Mouse (Mus musculus) lung, postnatal 0 days (tissue): ENCODE measurements around the gene Htatip2. TPM values are rescaled to one million over a fixed set of nuclear protein-coding genes. Genes with fewer than 3 reads are reported as not detected.

ENCODE experiments used
- ATAC-seq: fragments of 200-750 bp; cut with Nextera tagmentation; 2 replicates; pipeline ENCODE4 v1.8.0; 2017; ENCODE audit warnings: moderate library complexity
- DNase-seq: peaks from one replicate; pipeline ENCODE4 v3.0.0-alpha.2; 2016; ENCODE audit warnings: low spot score
- H3K27ac ChIP-seq: fragments of 300-500 bp; sonication (generic); 2 replicates; pipeline ENCODE4 v1.5.1; 2014; ENCODE audit warnings: antibody characterized with exemption, mild to moderate bottlenecking, low read length, mixed read lengths
- H3K27me3 ChIP-seq: fragments of 300-500 bp; sonication (generic); replicated peaks from 2 replicates; pipeline ENCODE4 v1.6.1; 2014; ENCODE audit warnings: low read length, mixed read lengths; ENCODE audit not compliant: insufficient read depth
- H3K36me3 ChIP-seq: fragments of 300-500 bp; sonication (generic); 2 replicates; pipeline ENCODE4 v1.6.1; 2014; ENCODE audit warnings: low read length, mixed read lengths; ENCODE audit not compliant: insufficient read depth
- H3K4me1 ChIP-seq: fragments of 300-500 bp; sonication (generic); 2 replicates; pipeline ENCODE4 v1.6.1; 2014; ENCODE audit warnings: antibody characterized with exemption, low read depth, low read length, mixed read lengths; ENCODE audit not compliant: insufficient read depth
- H3K4me2 ChIP-seq: fragments of 300-500 bp; sonication (generic); replicated peaks from 2 replicates; pipeline ENCODE4 v1.6.1; 2014; ENCODE audit warnings: low read depth, mild to moderate bottlenecking, low read length, moderate library complexity, mixed read lengths
- H3K4me3 ChIP-seq: fragments of 300-500 bp; sonication (generic); 2 replicates; pipeline ENCODE4 v1.5.1; 2014; ENCODE audit warnings: low read depth, low read length
- H3K9ac ChIP-seq: fragments of 300-500 bp; sonication (generic); replicated peaks from 2 replicates; pipeline ENCODE4 v1.6.1; 2014; ENCODE audit warnings: low read depth, mild to moderate bottlenecking
- H3K9me3 ChIP-seq: fragments of 300-500 bp; sonication (generic); 2 replicates; pipeline ENCODE4 v1.6.1; 2016; ENCODE audit warnings: low read length, mixed read lengths
- CTCF ChIP-seq: IDR thresholded peaks from 2 replicates; pipeline ENCODE4 v1.5.1; 2016; ENCODE audit warnings: antibody characterized with exemption, mild to moderate bottlenecking
- EP300 ChIP-seq: IDR thresholded peaks from 2 replicates; pipeline ENCODE4 v1.6.1; 2016; ENCODE audit warnings: antibody characterized with exemption, mild to moderate bottlenecking, control low read depth
- WGBS: fragments of 180-500 bp; shearing (Covaris S2); extraction: QIAGEN DNeasy Blood & Tissue Kit; methylation state at CpG from one replicate; pipeline ENCODE4 v1.1.7; 2014; 5-methylcytosine and 5-hydroxymethylcytosine counted together
- polyA plus RNA-seq: library from polyadenylated mRNA; unstranded; fragments of >200 nt; fragmentation: Nextera tagmentation; extraction: Ambion mirVana; gene quantifications from 2 replicates; pipeline ENCODE4 v1.2.1, GENCODE M21; 2015

Gene Htatip2
- polyA plus RNA-seq, 1 experiment from 2014 or later, result 17.7 TPM

GRCm38 (mm10) chr7:49803511-49803910 lies 44.6 kb downstream of the Htatip2 start:
- ATAC-seq, result no peak
- Histone ChIP-seq H3K27ac (no peak overlapping the region), H3K4me2 (no peak overlapping the region), H3K4me1 (no peaks in the 10 kb centered on the region), H3K9me3 (no peaks in the 10 kb centered on the region), H3K27me3 (no peaks in the 10 kb centered on the region), H3K36me3 (peaks cover 9% of the 10 kb centered on the region; the same call in 1 of the 2 replicates), H3K4me3 (no peak overlapping the region), H3K9ac (no peak overlapping the region)
- DNase-seq, result no peak
- TF ChIP-seq CTCF, result no peak
- no peak for TF ChIP-seq EP300
- 89% methylated on average over 6 of the region's 6 CpGs for WGBS

GRCm38 (mm10) chr7:49804638-49805165 lies 45.8 kb downstream of the Htatip2 start:
- Histone ChIP-seq H3K27ac (no peak overlapping the region), H3K27me3 (no peaks in the 10 kb centered on the region), H3K9ac (no peak overlapping the region), H3K9me3 (no peaks in the 10 kb centered on the region), H3K36me3 (0 out of 2 replicates have a peak, but pooled peaks cover 3% of the 10 kb centered on the region), H3K4me3 (no peak overlapping the region), H3K4me1 (no peaks in the 10 kb centered on the region), H3K4me2 (no peak overlapping the region)
- no peak for DNase-seq
- 58% methylated on average over 5 of the region's 5 CpGs for WGBS
- TF ChIP-seq EP300 (no peak), CTCF (no peak)
- ATAC-seq, result no peak

GRCm38 (mm10) chr7:49805618-49806017 lies 46.7 kb downstream of the Htatip2 start:
- H3K9me3 ChIP-seq, result no peaks in the 10 kb centered on the region
- TF ChIP-seq CTCF (no peak), EP300 (no peak)
- no peak for DNase-seq
- no peak overlapping the region for H3K27ac ChIP-seq
- H3K36me3 ChIP-seq, result 0 out of 2 replicates have a peak, but pooled peaks cover 3% of the 10 kb centered on the region
- no peaks in the 10 kb centered on the region for H3K27me3 ChIP-seq
- no peak overlapping the region for H3K4me2 ChIP-seq
- no peak for ATAC-seq
- H3K4me1 ChIP-seq, result no peaks in the 10 kb centered on the region
- no peak overlapping the region for H3K9ac ChIP-seq
- WGBS, result 52% methylated on average over 3 of the region's 3 CpGs
- H3K4me3 ChIP-seq, result no peak overlapping the region

- no peak overlapping the region for H3K4me2 ChIP-seq
- no peak overlapping the region for H3K27ac ChIP-seq
- H3K9ac ChIP-seq, result no peak overlapping the region
- H3K4me1 ChIP-seq, result no peaks in the 10 kb centered on the region
- no peak for TF ChIP-seq CTCF
- no peak for TF ChIP-seq EP300
- ATAC-seq (no peak), DNase-seq (no peak)
- H3K9me3 ChIP-seq, result no peaks in the 10 kb centered on the region
- H3K36me3 ChIP-seq, result 0 out of 2 replicates have a peak, but pooled peaks cover 3% of the 10 kb centered on the region
- no peak overlapping the region for H3K4me3 ChIP-seq
- 65% methylated on average over 9 of the region's 9 CpGs for WGBS
- no peaks in the 10 kb centered on the region for H3K27me3 ChIP-seq
These were observed 48.3 kb downstream of the Htatip2 start for GRCm38 (mm10) chr7:49807093-49807682.

- TF ChIP-seq EP300, result no peak
- Histone ChIP-seq H3K9me3 (no peaks in the 10 kb centered on the region), H3K9ac (no peak overlapping the region), H3K27ac (no peak overlapping the region), H3K4me2 (no peak overlapping the region), H3K36me3 (0 out of 2 replicates have a peak, but pooled peaks cover 1% of the 10 kb centered on the region), H3K4me3 (no peak overlapping the region), H3K4me1 (no peaks in the 10 kb centered on the region), H3K27me3 (no peaks in the 10 kb centered on the region)
- 91% methylated on average over 17 of the region's 17 CpGs for WGBS
- no peak for ATAC-seq
- no peak for DNase-seq
These were observed 49.1 kb downstream of the Htatip2 start for GRCm38 (mm10) chr7:49807846-49808622.

GRCm38 (mm10) chr7:49809100-49809499 lies 50.2 kb downstream of the Htatip2 start:
- WGBS, result 82% methylated on average over 6 of the region's 6 CpGs
- no peak for TF ChIP-seq EP300
- no peak for TF ChIP-seq CTCF
- Histone ChIP-seq H3K4me1 (no peaks in the 10 kb centered on the region), H3K36me3 (no peaks in the 10 kb centered on the region), H3K4me3 (no peak overlapping the region), H3K4me2 (no peak overlapping the region), H3K27ac (no peak overlapping the region), H3K9me3 (no peaks in the 10 kb centered on the region), H3K9ac (no peak overlapping the region), H3K27me3 (no peaks in the 10 kb centered on the region)
- no peak for ATAC-seq
- no peak for DNase-seq
